Mouse (Mus musculus) liver, adult 2 months (tissue): ENCODE measurements around the gene Vipas39. TPM values are rescaled to one million over a fixed set of nuclear protein-coding genes. Genes with fewer than 3 reads are reported as not detected.

Experiments used
- DNase-seq: peaks from one replicate; pipeline ENCODE4 v3.0.0-alpha.2; 2011; ENCODE audit warnings: low read depth, low spot score; ENCODE audit errors: extremely low read depth
- H3K27ac ChIP-seq: fragments of 200-500 bp; replicated peaks from 2 replicates; pipeline ENCODE4 v1.5.1; 2012; ENCODE audit warnings: low read depth, mild to moderate bottlenecking, control low read depth, inconsistent platforms, low read length; ENCODE audit not compliant: insufficient read depth
- H3K27me3 ChIP-seq: fragments of 200-500 bp; 2 replicates; pipeline ENCODE4 v1.6.1; 2012; ENCODE audit warnings: mild to moderate bottlenecking, moderate library complexity, low read length, inconsistent platforms; ENCODE audit not compliant: control insufficient read depth, insufficient read depth
- H3K36me3 ChIP-seq: fragments of 200-500 bp; 2 replicates; pipeline ENCODE4 v1.6.1; 2012; ENCODE audit warnings: low read length, inconsistent platforms; ENCODE audit not compliant: control insufficient read depth, insufficient read depth
- H3K4me1 ChIP-seq: fragments of 200-500 bp; 2 replicates; pipeline ENCODE4 v1.6.1; 2011; ENCODE audit warnings: low read length; ENCODE audit not compliant: control insufficient read depth, insufficient read depth
- H3K4me3 ChIP-seq: fragments of 200-500 bp; 2 replicates; pipeline ENCODE4 v1.5.1; 2011; ENCODE audit warnings: low read depth, mild to moderate bottlenecking, control low read depth, low read length, moderate library complexity; ENCODE audit not compliant: insufficient read depth
- H3K79me2 ChIP-seq: fragments of 200-500 bp; 2 replicates; pipeline ENCODE4 v1.6.1; 2012; ENCODE audit warnings: inconsistent platforms, mild to moderate bottlenecking, low read length, moderate library complexity; ENCODE audit not compliant: control insufficient read depth, insufficient read depth
- H3K9ac ChIP-seq: fragments of 200-500 bp; 2 replicates; pipeline ENCODE4 v1.6.1; 2012; ENCODE audit warnings: low read depth, mild to moderate bottlenecking, control low read depth, inconsistent platforms, low read length
- CTCF ChIP-seq: fragments of 200-500 bp; IDR thresholded peaks from 2 replicates; pipeline ENCODE4 v1.5.1; 2011; ENCODE audit warnings: low read depth, low read length, control low read depth
- POLR2A ChIP-seq: fragments of 200-500 bp; IDR thresholded peaks from 2 replicates; pipeline ENCODE4 v1.6.1; 2011; ENCODE audit warnings: low read length, control low read depth; ENCODE audit not compliant: insufficient read depth; ENCODE audit errors: extremely low read depth
- WGBS: fragments of 180-500 bp; shearing (Covaris S2); methylation state at CpG from one replicate; pipeline ENCODE4 v1.1.7; 2018; 5-methylcytosine and 5-hydroxymethylcytosine counted together
- polyA plus RNA-seq: library from polyadenylated mRNA; depleted of rRNA; stranded (reverse); fragments of >200 nt; gene quantifications from 2 replicates; pipeline ENCODE4 v1.2.3, GENCODE M21; 2012
- total RNA-seq: library from RNA; depleted of rRNA; stranded (reverse); fragments of >200 nt; gene quantifications from 2 replicates; pipeline ENCODE4 v1.2.3, GENCODE M21; 2014

The Vipas39 gene
- total and polyA plus RNA-seq, 2 experiments: 13.3 to 17.4 TPM

DNA sequence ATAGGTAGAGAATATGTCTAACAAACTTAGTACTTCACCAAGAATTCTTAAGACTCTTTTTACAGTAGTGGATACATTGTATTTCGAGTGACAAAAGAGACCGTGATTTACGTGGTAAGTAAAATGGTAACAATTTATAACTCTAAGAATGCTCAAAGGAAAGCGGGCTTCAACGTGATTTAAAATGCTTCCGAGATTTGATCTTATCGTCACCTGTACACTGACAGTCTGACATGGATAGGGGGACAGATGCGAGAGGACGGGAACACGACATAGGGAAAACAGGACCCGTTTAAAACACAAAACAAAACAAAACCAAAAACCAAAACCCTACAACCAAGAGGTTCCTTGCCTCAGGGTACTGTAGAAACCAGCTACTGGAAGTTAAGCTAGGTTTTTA, 612 bp downstream of the Vipas39 start:
- H3K36me3 ChIP-seq: peaks cover 28% of the 10 kb centered on the region
- 13% methylated on average over 11 of the region's 11 CpGs for WGBS
- no peak for DNase-seq
- peak overlapping the region; percentile 86 for H3K9ac ChIP-seq
- H3K27me3 ChIP-seq: no peaks in the 10 kb centered on the region
- TF ChIP-seq POLR2A (no peak), CTCF (no peak)
- peaks cover 8% of the 10 kb centered on the region; the same call in 1 of the 2 replicates for H3K4me1 ChIP-seq
- H3K4me3 ChIP-seq: peak overlapping the region; percentile 82
- no peaks in the 10 kb centered on the region; the same call in 1 of the 2 replicates for H3K79me2 ChIP-seq
- H3K27ac ChIP-seq: no peak overlapping the region; the same call in 1 of the 2 replicates

DNA sequence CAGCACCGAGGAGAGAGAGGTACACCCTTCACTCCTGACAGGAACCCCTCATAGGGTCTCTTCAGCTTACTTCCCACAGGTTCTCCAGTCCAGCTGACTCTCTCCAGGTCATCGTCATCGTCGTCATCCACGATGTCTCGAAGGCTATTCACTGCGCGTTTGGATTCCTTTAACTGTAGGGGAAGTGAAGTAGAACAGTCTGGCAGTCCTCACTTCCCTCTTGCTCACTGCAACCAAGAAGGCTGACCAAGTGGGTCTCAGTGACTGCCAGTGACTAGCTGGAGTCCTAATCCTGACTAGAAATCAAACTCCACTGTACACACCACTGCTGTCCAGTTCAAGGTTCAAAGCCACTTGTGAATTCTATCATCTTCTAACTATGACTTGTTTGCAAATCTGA, 5.5 kb downstream of the Vipas39 start:
- Histone ChIP-seq H3K4me3 (no peak overlapping the region), H3K36me3 (peaks cover 45% of the 10 kb centered on the region), H3K4me1 (no peaks in the 10 kb centered on the region), H3K79me2 (no peaks in the 10 kb centered on the region), H3K27ac (no peak overlapping the region), H3K9ac (no peak overlapping the region), H3K27me3 (no peaks in the 10 kb centered on the region)
- 94% methylated on average over 8 of the region's 8 CpGs for WGBS
- no peak for DNase-seq
- no peak for TF ChIP-seq POLR2A
- no peak for TF ChIP-seq CTCF

- DNase-seq: no peak
- Histone ChIP-seq H3K27ac (no peak overlapping the region), H3K4me3 (no peak overlapping the region), H3K79me2 (no peaks in the 10 kb centered on the region), H3K36me3 (peaks cover 65% of the 10 kb centered on the region), H3K27me3 (no peaks in the 10 kb centered on the region), H3K9ac (no peak overlapping the region), H3K4me1 (no peaks in the 10 kb centered on the region)
- TF ChIP-seq POLR2A (no peak), CTCF (no peak)
- 93% methylated on average over 5 of the region's 5 CpGs for WGBS
Observed at GRCm38 (mm10) chr12:87256629-87257028, 9.4 kb downstream of the Vipas39 start.

- 96% methylated on average over 6 of the region's 6 CpGs for WGBS
- Histone ChIP-seq H3K4me3 (no peak overlapping the region), H3K79me2 (no peaks in the 10 kb centered on the region), H3K4me1 (no peaks in the 10 kb centered on the region), H3K27me3 (no peaks in the 10 kb centered on the region), H3K9ac (no peak overlapping the region), H3K27ac (no peak overlapping the region), H3K36me3 (peaks cover 72% of the 10 kb centered on the region)
- no peak for DNase-seq
- TF ChIP-seq CTCF (no peak), POLR2A (no peak)
Observed at GRCm38 (mm10) chr12:87253878-87254277, 12.2 kb downstream of the Vipas39 start.

DNA sequence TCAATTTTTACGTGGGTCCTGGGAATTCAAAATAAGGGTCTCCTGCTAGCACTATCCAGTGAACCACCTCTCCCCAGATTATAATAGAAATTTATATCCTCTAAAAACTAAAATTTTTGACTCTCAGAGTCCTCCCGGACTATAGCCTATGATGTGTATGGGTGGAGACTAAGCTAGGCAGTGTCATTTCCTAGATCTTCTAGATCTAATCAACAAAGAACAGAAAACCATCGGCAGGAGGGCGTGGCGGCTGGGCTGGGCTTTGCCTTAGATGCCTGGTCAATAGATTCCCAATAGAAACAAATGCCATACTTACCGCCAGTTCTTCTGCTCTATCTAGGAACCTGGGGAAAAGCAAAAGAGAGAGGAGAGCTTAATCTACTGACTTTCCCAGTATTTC, 15.9 kb downstream of the Vipas39 start:
- H3K27ac ChIP-seq: no peak overlapping the region
- no peaks in the 10 kb centered on the region for H3K79me2 ChIP-seq
- DNase-seq: no peak
- no peak overlapping the region for H3K9ac ChIP-seq
- TF ChIP-seq POLR2A (no peak), CTCF (no peak)
- WGBS: 91% methylated on average over 6 of the region's 6 CpGs
- no peaks in the 10 kb centered on the region for H3K27me3 ChIP-seq
- H3K36me3 ChIP-seq: peaks cover 69% of the 10 kb centered on the region
- H3K4me1 ChIP-seq: no peaks in the 10 kb centered on the region
- H3K4me3 ChIP-seq: no peak overlapping the region

DNA sequence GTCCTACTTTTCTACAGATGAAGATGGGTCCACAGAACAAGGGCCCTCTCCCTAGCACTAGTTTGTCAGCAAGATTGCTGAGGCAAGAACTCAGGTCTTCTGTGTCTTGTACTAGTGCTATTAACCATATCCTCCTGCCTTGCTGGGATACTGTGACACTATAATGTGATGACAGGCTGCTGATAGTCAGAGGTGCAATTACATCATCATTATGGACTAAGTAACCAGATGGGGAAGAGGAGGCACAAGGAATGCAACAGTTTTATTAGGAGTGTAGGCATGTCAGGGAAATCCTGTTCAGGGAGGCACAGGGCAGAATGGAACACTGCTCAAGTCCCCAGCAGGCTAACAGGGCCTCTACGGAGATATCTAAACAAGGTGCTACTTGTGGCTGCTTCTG, 27.4 kb downstream of the Vipas39 start, which contains the start of gene Noxred1:
Gene Noxred1, minus strand, starts transcription at position 101 of the 400 bp plus-strand sequence.
- Histone ChIP-seq H3K79me2 (no peaks in the 10 kb centered on the region), H3K4me1 (no peaks in the 10 kb centered on the region), H3K27me3 (no peaks in the 10 kb centered on the region), H3K4me3 (no peak within 1 kb of the TSS), H3K9ac (no peak within 1 kb of the TSS), H3K36me3 (peaks cover 32% of the 10 kb centered on the region), H3K27ac (no peak within 1 kb of the TSS)
- TF ChIP-seq CTCF: no peak
- TF ChIP-seq POLR2A: no peak
- no peak for DNase-seq
- WGBS: 93% methylated on average over 1 of the region's 1 CpGs
